Mouse (Mus musculus): Measurements from ENCODE around the gene Ppm1h.

DNA sequence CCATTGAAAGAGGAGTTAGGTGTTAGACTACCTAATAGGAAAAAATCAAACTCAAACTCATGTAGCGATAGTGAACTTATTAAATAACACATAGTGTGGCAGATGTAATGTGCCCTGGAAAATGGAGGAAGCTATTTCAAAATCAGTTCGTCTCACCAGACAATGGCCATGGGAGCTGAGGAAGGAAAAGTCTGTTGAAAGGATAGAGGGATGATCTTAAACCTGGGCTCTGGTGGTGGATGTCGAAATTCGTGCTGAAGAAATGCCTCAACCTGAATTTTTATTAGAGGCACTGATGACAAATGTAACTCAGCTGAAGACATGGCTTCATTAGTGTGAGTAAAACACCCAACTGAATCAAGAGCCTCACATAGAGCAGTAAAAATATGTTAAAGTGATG, 6.5 kb upstream of the Ppm1h start:
- TF ChIP-seq CTCF (IDR thresholded peaks at IDR 0.05) (no peak), EP300 (IDR thresholded peaks at IDR 0.05) (no peak)

Measured in lung, postnatal 0 days (tissue).